Mouse (Mus musculus): ENCODE data around the gene Zdhhc6.

The Zdhhc6 gene

GRCm38 (mm10) chr19:55260389-55261184 is 55.2 kb downstream of the Zdhhc6 start:
- DNase-seq (ENCODE audit: inconsistent age in 2 of 2, low spot score in 1 of 2): no peak

DNA sequence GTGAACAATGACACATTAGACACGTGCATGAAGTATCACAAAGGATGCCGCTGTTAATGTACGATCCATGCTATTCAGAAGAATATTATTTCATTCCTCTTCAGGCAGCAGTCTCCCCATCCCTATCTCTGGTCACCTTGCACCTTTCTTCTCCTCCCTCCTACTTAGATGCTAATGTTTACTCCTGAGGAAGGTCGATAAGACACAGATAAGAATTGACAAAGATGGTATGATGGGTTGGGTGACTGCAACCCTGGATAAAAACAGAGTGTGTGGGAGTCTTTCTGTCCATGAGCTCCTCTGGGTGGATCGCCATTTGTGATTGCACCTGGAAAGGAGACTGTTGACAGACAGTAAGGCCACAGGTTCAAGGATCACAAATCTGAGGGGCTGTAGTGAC is 57.3 kb downstream of the Zdhhc6 start:
- DNase-seq (ENCODE audit: inconsistent age in 2 of 2, low spot score in 1 of 2): no peak

- DNase-seq (ENCODE audit: inconsistent age in 2 of 2, low spot score in 1 of 2): peak in 1 of 2 experiments; percentile 76
These were observed 58.0 kb downstream of the Zdhhc6 start for GRCm38 (mm10) chr19:55257656-55258375.

DNA sequence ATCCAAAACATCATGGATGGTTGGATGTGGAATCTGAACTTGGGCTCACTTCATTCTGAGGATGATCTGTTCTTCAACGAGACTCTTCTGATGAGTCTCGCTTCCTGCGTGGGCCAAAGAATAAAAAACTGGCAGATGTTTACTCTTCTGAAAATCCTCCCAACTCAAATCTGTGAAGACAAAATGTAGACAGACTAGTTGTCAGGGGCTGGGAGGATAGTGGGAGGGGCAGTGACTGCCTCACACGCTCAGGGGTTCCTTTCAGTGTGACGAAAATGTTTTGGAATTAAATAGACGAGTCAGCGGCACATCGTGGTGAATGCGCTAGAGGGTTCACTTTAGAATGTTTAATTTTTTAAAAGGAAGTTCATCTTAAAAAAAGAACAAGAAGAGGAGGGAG is 59.7 kb downstream of the Zdhhc6 start:
- DNase-seq (ENCODE audit: inconsistent age in 2 of 2, low spot score in 1 of 2): no peak

DNA sequence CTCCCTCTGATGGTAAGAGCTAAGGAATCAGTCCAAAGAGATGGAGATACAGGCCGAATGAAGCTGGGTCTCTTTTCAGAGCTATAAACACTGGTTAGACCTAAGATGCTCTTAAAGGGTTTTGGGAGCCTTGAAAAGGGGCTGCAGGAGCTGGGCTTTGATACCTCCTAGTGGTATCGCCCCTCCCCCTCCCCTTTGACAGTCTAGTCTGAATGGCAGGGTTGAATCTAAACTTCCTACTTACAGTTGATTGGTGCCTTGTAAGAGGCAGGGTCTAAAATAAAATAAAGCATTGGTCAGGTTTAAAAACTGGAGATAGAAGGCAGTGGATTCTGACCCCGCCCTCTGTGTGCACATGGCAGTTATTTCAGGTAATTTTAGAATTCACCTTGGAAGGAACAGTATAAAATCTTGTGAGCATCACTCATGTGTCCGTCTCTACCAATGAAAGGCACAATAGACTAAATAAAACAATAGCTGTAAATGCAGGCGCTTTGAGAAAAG is 61.3 kb downstream of the Zdhhc6 start:
- peak; percentile 22 to 61 for DNase-seq (ENCODE audit: inconsistent age in 2 of 2, low spot score in 1 of 2)

DNA sequence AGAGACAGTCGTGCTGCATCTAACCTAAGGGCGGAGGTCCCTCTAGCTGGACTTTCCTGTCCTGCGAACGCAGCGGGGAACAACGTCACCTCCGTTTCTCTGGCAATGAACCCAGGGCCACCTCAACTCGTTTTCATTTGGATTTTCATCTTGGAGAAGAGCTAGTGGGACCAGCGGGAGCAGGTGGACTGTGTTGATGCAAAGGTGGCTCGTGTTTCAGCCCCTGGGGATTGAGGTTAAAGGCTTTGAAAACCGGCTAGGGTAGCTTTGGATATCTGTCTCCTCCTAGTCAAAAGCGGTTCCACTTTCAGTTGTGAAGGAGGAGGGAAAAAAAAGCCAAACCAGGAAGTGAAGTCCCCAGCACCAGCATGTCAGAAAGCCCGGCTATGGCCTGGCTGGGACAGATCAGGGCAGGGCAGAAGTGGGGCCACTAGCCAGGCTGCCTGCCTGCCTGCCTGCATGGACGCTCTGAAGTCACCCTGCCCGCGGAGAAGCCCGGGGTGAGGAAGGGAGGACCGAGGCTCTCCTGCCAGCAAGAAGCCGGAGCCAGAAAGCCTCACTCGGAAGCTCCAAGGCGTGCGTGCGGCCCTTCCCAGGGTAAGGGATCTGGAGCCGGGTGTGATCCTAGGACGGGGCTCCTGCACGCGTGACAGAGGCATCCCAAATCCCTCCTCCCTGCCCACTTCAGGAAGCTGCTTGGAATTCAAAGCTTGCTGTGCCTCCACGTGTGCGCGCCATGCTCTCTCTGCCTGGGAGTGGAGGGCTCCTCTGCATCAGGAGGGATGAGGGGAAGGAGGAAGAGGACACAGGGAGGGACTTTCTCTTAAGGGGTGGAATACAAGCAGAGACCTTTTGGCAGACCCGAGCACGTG is 62.0 kb downstream of the Zdhhc6 start:
- peak; percentile 80 to 96 for DNase-seq (ENCODE audit: inconsistent age in 2 of 2, low spot score in 1 of 2)

DNA sequence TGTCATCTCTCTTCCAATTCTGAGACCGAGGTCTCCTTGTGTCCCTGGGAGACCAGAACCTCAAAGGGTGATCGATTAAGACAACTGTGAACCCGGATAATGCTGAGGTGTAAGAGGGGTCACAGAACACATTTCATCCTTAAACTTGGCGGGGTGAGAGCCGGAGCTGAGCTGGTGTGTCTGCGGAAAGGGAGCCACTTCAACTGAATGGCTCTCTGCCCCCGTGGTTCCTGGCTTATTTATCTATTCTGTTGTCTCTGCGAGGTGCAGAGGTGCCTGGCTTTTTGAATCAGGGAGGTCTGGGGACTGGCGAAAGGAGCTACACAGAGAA is 62.6 kb downstream of the Zdhhc6 start:
- DNase-seq (ENCODE audit: inconsistent age in 2 of 2, low spot score in 1 of 2): no peak

DNA sequence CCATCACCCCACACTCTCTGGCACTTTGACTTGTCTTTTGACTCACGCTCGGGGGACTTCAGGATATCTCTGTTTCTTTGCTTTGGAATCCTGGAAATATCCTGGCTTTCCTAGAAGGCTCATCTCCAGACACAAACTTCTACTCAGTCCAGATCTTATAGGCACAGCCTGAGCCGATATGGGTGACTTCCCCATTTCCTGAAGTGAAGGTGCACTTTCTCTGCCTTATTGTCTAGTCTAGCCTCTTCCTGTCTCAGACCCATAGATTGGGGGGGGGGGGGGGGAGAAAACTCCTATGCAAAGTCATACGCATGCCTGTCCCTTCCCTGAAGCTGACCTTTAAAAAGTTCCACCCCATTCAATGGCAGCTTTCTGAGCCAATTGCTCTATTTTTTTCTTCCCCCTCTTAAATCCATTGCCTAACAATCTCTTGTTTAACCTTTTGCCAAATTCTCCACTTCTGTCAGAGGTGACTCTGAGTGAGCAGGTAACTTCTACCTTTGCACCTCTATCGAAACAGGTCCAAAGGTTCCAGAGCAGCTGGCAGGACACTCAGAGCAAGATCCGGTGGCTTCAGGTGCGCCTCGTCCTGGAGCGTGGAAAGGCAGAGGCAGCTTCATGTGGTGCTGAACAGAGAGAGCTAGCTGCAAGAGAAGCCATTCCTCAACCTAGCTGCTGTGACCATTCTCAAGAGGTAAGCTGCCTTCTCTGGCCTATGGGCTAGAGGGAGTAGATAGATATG is 64.3 kb downstream of the Zdhhc6 start, which contains the start of gene Acsl5:
Gene Acsl5, plus strand, starts transcription at position 556 of the 742 bp plus-strand sequence.
- DNase-seq (ENCODE audit: inconsistent age in 2 of 2, low spot score in 1 of 2): no peak

GRCm38 (mm10) chr19:55250451-55250850 is 65.4 kb downstream of the Zdhhc6 start:
- DNase-seq (ENCODE audit: inconsistent age in 2 of 2, low spot score in 1 of 2): peak in 1 of 2 experiments; percentile 53

- no peak for DNase-seq (ENCODE audit: inconsistent age in 2 of 2, low spot score in 1 of 2)
These were observed 67.8 kb downstream of the Zdhhc6 start for GRCm38 (mm10) chr19:55247991-55248520.

DNA sequence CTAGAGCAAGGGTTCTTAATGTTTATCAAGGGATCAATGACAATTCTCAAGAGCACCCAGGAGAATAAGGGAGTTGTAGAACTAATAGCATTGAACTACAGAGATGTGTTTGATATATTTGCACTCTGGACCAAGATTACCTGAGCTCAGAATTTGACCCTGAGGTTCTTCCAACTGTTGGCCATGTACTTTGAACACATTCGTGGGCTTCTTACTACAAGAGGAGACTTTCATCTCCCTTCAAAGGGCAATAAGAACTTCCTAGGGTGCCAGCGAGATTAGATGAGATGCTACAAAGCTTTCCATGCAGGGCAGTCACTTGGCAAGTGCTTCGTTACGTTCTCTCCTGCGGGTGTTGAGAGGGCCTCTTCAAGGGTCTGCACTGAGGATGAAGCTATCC is 68.3 kb downstream of the Zdhhc6 start:
- no peak for DNase-seq (ENCODE audit: inconsistent age in 2 of 2, low spot score in 1 of 2)

GRCm38 (mm10) chr19:55244791-55245231 is 71.0 kb downstream of the Zdhhc6 start:
- DNase-seq (ENCODE audit: inconsistent age in 2 of 2, low spot score in 1 of 2): peak; percentile 73 to 84

DNA sequence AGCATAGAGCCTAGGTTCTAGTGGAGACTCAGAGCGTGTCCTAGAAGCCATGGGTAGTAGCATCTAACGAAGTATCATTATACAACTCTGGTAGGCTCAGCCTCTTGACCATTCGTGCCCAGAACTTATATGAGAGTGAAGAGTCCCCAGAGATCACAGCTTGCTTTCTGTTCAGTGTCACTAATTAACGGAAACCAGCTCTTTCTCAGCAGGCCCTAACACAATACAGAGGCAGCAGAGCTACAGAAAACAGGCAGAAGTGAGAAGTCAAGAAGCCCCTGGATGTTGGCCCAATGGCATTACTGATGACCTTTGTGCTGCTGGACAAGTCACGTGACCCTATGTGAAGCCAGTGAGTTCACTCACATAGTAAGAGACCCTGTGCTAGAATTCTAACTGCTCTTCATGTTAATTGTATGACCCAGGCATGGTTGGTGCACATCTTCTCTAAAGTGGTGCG is 74.6 kb downstream of the Zdhhc6 start, which contains the start of gene Gucy2g:
Gene Gucy2g, minus strand, starts transcription at position 51 of the 460 bp plus-strand sequence.
- no peak for DNase-seq (ENCODE audit: inconsistent age in 2 of 2, low spot score in 1 of 2)

DNA sequence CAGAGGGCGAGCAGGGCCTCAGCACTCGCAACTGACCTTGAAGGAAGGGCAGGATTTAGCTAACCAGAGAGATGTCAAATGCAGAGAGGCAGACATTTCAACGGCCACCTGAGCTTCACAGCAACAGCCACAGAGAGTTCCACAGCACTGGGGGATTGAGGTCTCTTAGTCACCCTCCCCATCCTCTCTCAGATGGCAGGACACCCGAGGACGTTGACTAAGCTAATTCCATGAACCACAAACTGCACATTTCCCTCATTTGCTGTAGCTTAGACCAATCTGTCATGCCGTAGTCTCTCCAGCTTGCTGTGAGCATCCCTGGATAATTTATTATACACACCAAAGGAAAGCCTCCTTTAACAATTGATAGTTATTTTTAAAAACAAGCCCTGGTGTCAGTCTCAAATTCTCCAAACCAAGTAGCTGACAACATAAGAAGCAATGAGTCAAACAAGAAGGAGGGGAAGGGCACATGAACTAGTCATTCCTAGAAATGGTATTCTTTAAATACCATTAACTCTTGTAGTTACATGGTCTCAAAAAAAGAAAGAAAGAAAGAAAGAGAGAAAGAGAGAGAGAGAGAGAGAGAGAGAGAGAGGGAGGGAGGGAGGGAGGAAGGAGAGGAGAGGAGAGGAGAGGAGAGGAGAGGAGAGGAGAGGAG is 75.9 kb downstream of the Zdhhc6 start:
- no peak for DNase-seq (ENCODE audit: inconsistent age in 2 of 2, low spot score in 1 of 2)

- DNase-seq (ENCODE audit: inconsistent age in 2 of 2, low spot score in 1 of 2): no peak
These were observed 79.3 kb downstream of the Zdhhc6 start for GRCm38 (mm10) chr19:55236564-55236963.

DNA sequence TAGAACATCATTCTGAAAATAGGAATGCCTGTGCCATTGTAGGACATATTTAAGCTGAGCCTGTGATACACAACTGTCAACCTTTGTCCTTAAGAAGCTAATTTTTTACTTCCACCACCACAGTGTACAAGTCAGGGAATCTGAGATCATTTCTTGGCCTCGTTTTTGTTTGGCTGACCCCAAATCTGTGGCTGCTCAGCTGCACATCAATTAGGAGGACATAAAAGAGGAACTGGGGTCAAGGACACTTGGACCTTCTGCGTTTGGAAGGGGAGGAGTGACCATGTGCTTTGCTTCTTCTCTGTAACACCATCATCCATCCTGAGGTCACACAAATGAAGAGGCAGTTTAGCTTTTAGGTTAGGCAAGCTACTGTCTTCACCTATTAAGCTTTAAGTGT is 79.8 kb downstream of the Zdhhc6 start:
- peak; percentile 41 to 67 for DNase-seq (ENCODE audit: inconsistent age in 2 of 2, low spot score in 1 of 2)

GRCm38 (mm10) chr19:55232136-55232535 is 83.7 kb downstream of the Zdhhc6 start:
- DNase-seq (ENCODE audit: inconsistent age in 2 of 2, low spot score in 1 of 2): peak; percentile 87 to 93

- DNase-seq (ENCODE audit: inconsistent age in 2 of 2, low spot score in 1 of 2): no peak
These were observed 84.8 kb downstream of the Zdhhc6 start for GRCm38 (mm10) chr19:55231081-55231480.

GRCm38 (mm10) chr19:55227135-55227534 is 88.7 kb downstream of the Zdhhc6 start:
- DNase-seq (ENCODE audit: inconsistent age in 2 of 2, low spot score in 1 of 2): no peak

Data from adrenal gland, adult (tissue).